Mouse (Mus musculus): ENCODE results near the gene Ino80. TPM values are rescaled to one million over a fixed set of nuclear protein-coding genes. Genes with fewer than 3 reads are reported as not detected.

Gene Ino80
- polyA plus RNA-seq, 1 experiment from 2014 or later = 10.9 TPM

- peaks cover 43% of the 10 kb centered on the region for H3K36me3 ChIP-seq (ENCODE audit: inconsistent target)
- no peaks in the 10 kb centered on the region for H3K79me2 ChIP-seq (ENCODE audit: inconsistent target)
- no peak overlapping the region for H3K4me3 ChIP-seq (ENCODE audit: inconsistent target)
- no peak overlapping the region for H3K27ac ChIP-seq
Measured at GRCm38 (mm10) chr2:119399313-119399712, 78.2 kb downstream of the Ino80 start.

GRCm38 (mm10) chr2:119398665-119399064 is 78.8 kb downstream of the Ino80 start:
- H3K36me3 ChIP-seq (ENCODE audit: inconsistent target) = peaks cover 43% of the 10 kb centered on the region
- no peak overlapping the region for H3K4me3 ChIP-seq (ENCODE audit: inconsistent target)
- WGBS (ENCODE audit: missing documents) = 100% methylated on average over 1 of the region's 1 CpGs
- H3K27ac ChIP-seq = no peak overlapping the region
- no peaks in the 10 kb centered on the region for H3K79me2 ChIP-seq (ENCODE audit: inconsistent target)

GRCm38 (mm10) chr2:119398252-119398651 is 79.2 kb downstream of the Ino80 start:
- WGBS (ENCODE audit: missing documents) = 90% methylated on average over 5 of the region's 5 CpGs
- no peak overlapping the region for H3K27ac ChIP-seq
- H3K4me3 ChIP-seq (ENCODE audit: inconsistent target) = no peak overlapping the region
- H3K36me3 ChIP-seq (ENCODE audit: inconsistent target) = peaks cover 43% of the 10 kb centered on the region
- no peaks in the 10 kb centered on the region for H3K79me2 ChIP-seq (ENCODE audit: inconsistent target)

DNA sequence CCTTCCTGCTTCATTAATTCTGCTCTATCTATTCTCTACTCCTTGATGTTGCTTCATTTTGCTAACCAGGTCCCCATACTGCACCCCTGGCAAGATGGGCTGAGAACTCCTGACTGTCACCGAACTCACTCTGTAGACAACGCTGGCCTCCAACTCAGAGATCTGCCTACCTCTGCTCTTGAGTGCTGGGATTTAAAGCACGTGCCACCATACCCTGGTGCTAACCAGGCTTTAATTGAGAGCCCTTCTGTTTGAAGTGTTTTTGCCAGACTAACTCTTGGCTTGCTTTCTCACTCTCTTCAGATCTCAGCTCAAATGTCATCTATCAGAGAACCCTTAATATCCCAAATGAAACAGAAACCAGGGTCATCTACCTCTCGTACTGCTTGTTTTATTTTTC is 87.5 kb downstream of the Ino80 start:
- no peak overlapping the region for H3K27ac ChIP-seq
- no peaks in the 10 kb centered on the region for H3K79me2 ChIP-seq (ENCODE audit: inconsistent target)
- H3K4me3 ChIP-seq (ENCODE audit: inconsistent target) = no peak overlapping the region
- H3K36me3 ChIP-seq (ENCODE audit: inconsistent target) = peaks cover 29% of the 10 kb centered on the region; the same call in 1 of the 2 replicates
- 97% methylated on average over 4 of the region's 4 CpGs for WGBS (ENCODE audit: missing documents)

DNA sequence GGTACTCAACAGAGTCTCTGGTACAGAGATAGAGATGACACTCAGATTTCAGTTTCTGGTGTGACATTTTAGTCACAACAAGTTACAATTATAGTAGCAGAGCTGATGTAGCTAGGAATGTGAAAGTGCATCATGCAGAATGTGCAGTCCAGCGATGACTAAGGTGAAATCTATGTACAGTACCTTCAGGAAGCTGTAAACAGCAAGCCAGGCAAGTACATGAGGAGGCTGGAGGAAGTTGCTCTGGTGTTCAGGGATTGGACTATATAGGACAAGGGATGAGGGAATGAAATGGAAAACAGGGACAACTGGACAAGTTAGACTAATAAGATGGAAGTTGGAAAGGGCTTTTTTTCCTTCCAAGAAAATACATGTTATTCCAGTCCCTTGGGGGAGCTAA is 89.2 kb downstream of the Ino80 start:
- H3K4me3 ChIP-seq (ENCODE audit: inconsistent target) = no peak overlapping the region
- no peak overlapping the region for H3K27ac ChIP-seq
- H3K36me3 ChIP-seq (ENCODE audit: inconsistent target) = peaks cover 34% of the 10 kb centered on the region
- H3K79me2 ChIP-seq (ENCODE audit: inconsistent target) = no peaks in the 10 kb centered on the region
- 81% methylated on average over 1 of the region's 1 CpGs for WGBS (ENCODE audit: missing documents)

DNA sequence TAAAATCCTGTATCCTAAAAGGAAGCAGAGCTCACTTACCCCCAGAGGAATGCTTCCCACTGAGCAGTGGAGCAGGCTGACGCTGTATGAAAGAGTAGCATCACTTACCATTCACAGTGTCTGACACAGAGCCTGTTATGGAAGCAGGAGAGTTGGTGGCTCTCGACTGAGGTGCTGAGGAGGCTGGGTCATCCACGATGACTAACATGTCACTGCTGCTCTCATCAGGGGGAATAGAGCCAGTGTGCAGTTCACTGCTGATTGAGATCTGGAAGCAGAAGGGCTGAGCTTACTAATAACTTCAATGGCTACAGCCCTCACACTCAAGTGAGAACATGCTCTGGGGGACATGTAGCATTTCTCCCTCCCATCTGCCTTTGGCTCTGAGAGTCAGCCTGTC is 98.0 kb downstream of the Ino80 start:
- no peak overlapping the region for H3K27ac ChIP-seq
- no peak overlapping the region for H3K4me3 ChIP-seq (ENCODE audit: inconsistent target)
- peaks cover 88% of the 10 kb centered on the region for H3K36me3 ChIP-seq (ENCODE audit: inconsistent target)
- whole genome bisulfite sequencing (ENCODE audit: missing documents) = 89% methylated on average over 3 of the region's 3 CpGs
- no peaks in the 10 kb centered on the region for H3K79me2 ChIP-seq (ENCODE audit: inconsistent target)

DNA sequence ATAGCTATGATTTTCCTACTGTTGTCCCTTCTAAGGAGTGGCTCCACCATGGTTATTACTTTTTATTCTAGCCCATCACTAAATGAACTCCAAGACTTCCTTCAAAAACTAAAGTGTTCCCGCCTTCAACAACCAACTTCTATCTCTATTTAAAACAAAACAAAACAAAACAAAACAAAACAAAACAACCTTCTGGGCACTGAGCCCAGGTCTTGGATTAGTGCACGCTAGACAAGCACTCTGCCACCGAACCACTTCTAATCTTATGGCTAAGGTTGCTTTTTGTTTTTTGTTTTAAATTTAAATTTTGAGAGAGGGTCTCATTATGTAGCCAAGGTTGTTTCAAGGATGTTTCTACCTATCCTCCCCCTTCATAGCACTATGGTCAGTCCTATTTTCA is 99.7 kb downstream of the Ino80 start:
- 96% methylated on average over 3 of the region's 3 CpGs for WGBS (ENCODE audit: missing documents)
- Histone ChIP-seq H3K27ac (no peak overlapping the region), H3K4me3 (ENCODE audit: inconsistent target) (no peak overlapping the region), H3K36me3 (ENCODE audit: inconsistent target) (peaks cover 93% of the 10 kb centered on the region), H3K79me2 (ENCODE audit: inconsistent target) (no peaks in the 10 kb centered on the region)

GRCm38 (mm10) chr2:119377286-119377685 is 100.2 kb downstream of the Ino80 start:
- Histone ChIP-seq H3K4me3 (ENCODE audit: inconsistent target) (no peak overlapping the region), H3K36me3 (ENCODE audit: inconsistent target) (peaks cover 95% of the 10 kb centered on the region), H3K79me2 (ENCODE audit: inconsistent target) (no peaks in the 10 kb centered on the region), H3K27ac (no peak overlapping the region)
- 92% methylated on average over 9 of the region's 9 CpGs for WGBS (ENCODE audit: missing documents)

- H3K4me3 ChIP-seq (ENCODE audit: inconsistent target) = no peak overlapping the region
- no peaks in the 10 kb centered on the region for H3K79me2 ChIP-seq (ENCODE audit: inconsistent target)
- no peak overlapping the region for H3K27ac ChIP-seq
- 94% methylated on average over 10 of the region's 10 CpGs for WGBS (ENCODE audit: missing documents)
- peaks cover 34% of the 10 kb centered on the region; the same call in 1 of the 2 replicates for H3K36me3 ChIP-seq (ENCODE audit: inconsistent target)
Measured at GRCm38 (mm10) chr2:119370116-119370515, 107.4 kb downstream of the Ino80 start.

DNA sequence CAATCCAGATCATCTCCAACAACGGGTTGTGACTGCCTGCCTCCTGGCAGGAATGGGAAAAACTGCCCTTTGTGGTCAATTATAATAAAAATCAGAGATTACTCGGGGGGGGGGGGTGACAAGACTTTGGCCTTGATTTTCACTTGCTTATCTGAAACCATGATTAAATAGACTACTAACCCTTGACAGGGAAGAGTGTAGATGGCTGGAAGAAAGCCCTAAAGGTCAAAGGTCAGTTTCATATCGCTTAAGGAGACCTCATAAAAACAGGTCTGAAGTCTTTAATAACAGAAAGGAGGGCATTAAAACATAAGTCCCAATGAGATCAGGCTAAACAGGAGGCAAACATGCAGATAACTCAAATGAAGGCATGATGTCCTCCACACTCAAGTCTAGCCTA is 110.1 kb downstream of the Ino80 start:
- WGBS (ENCODE audit: missing documents) = 89% methylated on average over 3 of the region's 3 CpGs
- no peak overlapping the region for H3K27ac ChIP-seq
- no peaks in the 10 kb centered on the region for H3K79me2 ChIP-seq (ENCODE audit: inconsistent target)
- no peak overlapping the region for H3K4me3 ChIP-seq (ENCODE audit: inconsistent target)
- 0 out of 2 replicates have a peak, but pooled peaks cover 9% of the 10 kb centered on the region for H3K36me3 ChIP-seq (ENCODE audit: inconsistent target)

- WGBS (ENCODE audit: missing documents) = 97% methylated on average over 3 of the region's 3 CpGs
- Histone ChIP-seq H3K36me3 (ENCODE audit: inconsistent target) (0 out of 2 replicates have a peak, but pooled peaks cover 2% of the 10 kb centered on the region), H3K27ac (no peak overlapping the region), H3K4me3 (ENCODE audit: inconsistent target) (no peak overlapping the region), H3K79me2 (ENCODE audit: inconsistent target) (no peaks in the 10 kb centered on the region)
Measured at GRCm38 (mm10) chr2:119364969-119365368, 112.5 kb downstream of the Ino80 start.

DNA sequence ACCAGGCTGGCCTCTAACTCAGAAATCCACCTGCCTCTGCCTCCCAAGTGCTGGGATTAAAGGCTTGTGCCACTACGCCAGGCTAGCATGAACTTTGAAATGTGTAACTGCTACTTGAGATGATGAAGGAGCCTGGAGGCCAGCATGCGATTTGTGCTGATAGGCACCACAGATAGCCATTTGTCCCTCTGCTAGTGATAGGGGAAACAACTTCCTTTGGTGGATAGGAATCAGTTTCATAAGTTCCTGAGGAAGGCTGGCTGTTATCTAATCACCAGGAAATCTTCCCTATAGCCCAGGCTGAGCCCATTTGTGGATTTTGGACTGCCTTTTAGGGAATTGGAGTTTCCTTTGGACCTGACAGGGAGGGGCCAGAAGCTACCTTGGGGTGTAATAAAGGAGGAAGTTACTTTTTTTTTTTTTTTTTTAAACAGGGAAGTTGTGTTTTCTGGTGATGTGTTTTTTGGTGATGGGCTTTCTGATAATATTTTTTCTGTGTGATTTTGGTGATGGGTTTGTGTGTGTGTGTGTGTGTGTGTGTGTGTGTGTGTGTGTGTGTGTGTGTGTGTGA is 117.7 kb downstream of the Ino80 start:
- H3K36me3 ChIP-seq (ENCODE audit: inconsistent target) = no peaks in the 10 kb centered on the region
- H3K4me3 ChIP-seq (ENCODE audit: inconsistent target) = no peak overlapping the region
- WGBS (ENCODE audit: missing documents) = 43% methylated on average over 2 of the region's 2 CpGs
- no peaks in the 10 kb centered on the region for H3K79me2 ChIP-seq (ENCODE audit: inconsistent target)
- no peak overlapping the region for H3K27ac ChIP-seq

DNA sequence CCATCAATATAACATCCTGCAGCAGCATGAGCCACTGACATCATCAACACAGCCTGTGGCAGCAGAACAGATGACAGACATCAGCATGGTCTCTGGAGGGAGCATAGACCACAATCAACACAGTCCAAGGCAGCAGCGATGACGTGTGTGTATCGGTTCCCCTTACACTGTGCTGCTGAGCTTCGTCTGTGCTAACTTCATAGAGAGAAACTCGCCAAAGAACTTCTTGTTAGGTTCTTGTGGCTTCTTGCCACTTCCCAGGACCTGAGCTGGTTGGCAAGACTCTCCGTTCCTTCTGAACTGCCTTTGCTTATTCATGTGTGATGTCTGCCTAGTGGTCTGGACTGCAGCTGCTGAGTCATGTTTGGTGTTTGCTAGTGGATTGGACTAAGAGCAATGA is 119.2 kb downstream of the Ino80 start:
- WGBS (ENCODE audit: missing documents) = 41% methylated on average over 6 of the region's 6 CpGs
- Histone ChIP-seq H3K36me3 (ENCODE audit: inconsistent target) (no peaks in the 10 kb centered on the region), H3K4me3 (ENCODE audit: inconsistent target) (no peak overlapping the region)

DNA sequence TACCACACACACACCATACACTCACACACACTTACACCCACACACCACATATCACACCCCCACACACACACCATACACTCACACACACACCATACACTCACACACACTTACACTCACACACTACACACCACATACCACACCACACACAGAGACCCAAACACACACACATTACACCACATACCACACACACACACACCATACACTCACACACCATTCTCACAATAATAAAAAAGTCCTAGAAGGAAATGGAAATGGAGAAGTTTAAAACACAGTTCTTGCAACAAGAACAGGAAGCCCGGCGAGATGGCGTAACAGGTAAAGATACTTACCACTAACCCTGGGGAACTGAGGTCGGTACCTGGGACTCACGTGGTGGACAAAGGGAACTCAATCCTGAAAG is 120.7 kb downstream of the Ino80 start:
- Histone ChIP-seq H3K79me2 (ENCODE audit: inconsistent target) (no peaks in the 10 kb centered on the region), H3K36me3 (ENCODE audit: inconsistent target) (no peaks in the 10 kb centered on the region), H3K4me3 (ENCODE audit: inconsistent target) (no peak overlapping the region), H3K27ac (no peak overlapping the region)
- 2% methylated on average over 5 of the region's 5 CpGs for WGBS (ENCODE audit: missing documents)

More for the DNA sequence above, 119.2 kb downstream of the Ino80 start:
- H3K79me2 ChIP-seq (ENCODE audit: inconsistent target) = no peaks in the 10 kb centered on the region
- no peak overlapping the region for H3K27ac ChIP-seq

- Histone ChIP-seq H3K27ac (no peak overlapping the region), H3K79me2 (ENCODE audit: inconsistent target) (no peaks in the 10 kb centered on the region), H3K4me3 (ENCODE audit: inconsistent target) (no peak overlapping the region), H3K36me3 (ENCODE audit: inconsistent target) (no peaks in the 10 kb centered on the region)
Measured at GRCm38 (mm10) chr2:119356310-119356709, 121.2 kb downstream of the Ino80 start.

- no peaks in the 10 kb centered on the region for H3K36me3 ChIP-seq (ENCODE audit: inconsistent target)
- no peak overlapping the region for H3K4me3 ChIP-seq (ENCODE audit: inconsistent target)
- H3K79me2 ChIP-seq (ENCODE audit: inconsistent target) = no peaks in the 10 kb centered on the region
- no peak overlapping the region for H3K27ac ChIP-seq
- 83% methylated on average over 7 of the region's 7 CpGs for WGBS (ENCODE audit: missing documents)
Measured at GRCm38 (mm10) chr2:119355651-119356050, 121.8 kb downstream of the Ino80 start.

Measured in macrophage (primary cell).